Mouse (Mus musculus) heart, embryonic 15.5 days (tissue): ENCODE measurements around the gene Sp6. TPM values are rescaled to one million over a fixed set of nuclear protein-coding genes. Genes with fewer than 3 reads are reported as not detected.

Source experiments
- ATAC-seq: fragments of 200-750 bp; cut with Nextera tagmentation; replicated peaks from 2 replicates; pipeline ENCODE4 v1.8.0; 2017; ENCODE audit warnings: low read depth, moderate TSS enrichment; ENCODE audit not compliant: insufficient number of reproducible peaks, insufficient read depth, low FRiP score
- H3K27ac ChIP-seq: fragments of 300-500 bp; sonication (generic); 2 replicates; pipeline ENCODE4 v1.5.1; 2015; ENCODE audit warnings: mild to moderate bottlenecking, inconsistent platforms
- H3K27me3 ChIP-seq: fragments of 300-500 bp; sonication (generic); 2 replicates; pipeline ENCODE4 v1.6.1; 2015; ENCODE audit warnings: inconsistent platforms
- H3K36me3 ChIP-seq: fragments of 300-500 bp; sonication (generic); 2 replicates; pipeline ENCODE4 v1.6.1; 2015; ENCODE audit warnings: mild to moderate bottlenecking, inconsistent platforms
- H3K4me1 ChIP-seq: fragments of 300-500 bp; sonication (generic); replicated peaks from 2 replicates; pipeline ENCODE4 v1.6.1; 2015; ENCODE audit warnings: inconsistent platforms
- H3K4me2 ChIP-seq: fragments of 300-500 bp; sonication (generic); 2 replicates; pipeline ENCODE4 v1.6.1; 2015; ENCODE audit warnings: inconsistent platforms, mild to moderate bottlenecking, moderate library complexity
- H3K4me3 ChIP-seq: fragments of 300-500 bp; sonication (generic); 2 replicates; pipeline ENCODE4 v1.5.1; 2015; ENCODE audit warnings: mild to moderate bottlenecking, inconsistent platforms
- H3K9ac ChIP-seq: fragments of 300-500 bp; sonication (generic); 2 replicates; pipeline ENCODE4 v1.6.1; 2015; ENCODE audit warnings: mild to moderate bottlenecking, inconsistent platforms
- H3K9me3 ChIP-seq: fragments of 300-500 bp; sonication (generic); replicated peaks from 2 replicates; pipeline ENCODE4 v1.6.1; 2016; ENCODE audit warnings: inconsistent platforms
- WGBS: fragments of 180-500 bp; shearing (Covaris S2); methylation state at CpG from one replicate; pipeline ENCODE4 v1.1.7; 2015; ENCODE audit warnings: mixed read lengths; 5-methylcytosine and 5-hydroxymethylcytosine counted together
- polyA plus RNA-seq: library from polyadenylated mRNA; unstranded; fragments of >200 nt; fragmentation: Nextera tagmentation; extraction: Ambion mirVana; gene quantifications from 2 replicates; pipeline ENCODE4 v1.2.1, GENCODE M21; 2015

Sp6 gene
- polyA plus RNA-seq, result 0.09 and 0.15 TPM in 2 replicates

GRCm38 (mm10) chr11:97013121-97013670 is at the start of gene Sp6:
Gene Sp6, plus strand, starts transcription at chr11:97013394.
- H3K4me2 ChIP-seq, result no peak within 1 kb of the TSS
- no peak for ATAC-seq
- H3K4me1 ChIP-seq, result peaks cover 6% of the 10 kb centered on the region; the same call in 1 of the 2 replicates
- H3K27me3 ChIP-seq, result peaks cover 93% of the 10 kb centered on the region
- no peaks in the 10 kb centered on the region for H3K36me3 ChIP-seq
- H3K9ac ChIP-seq, result no peak within 1 kb of the TSS
- H3K27ac ChIP-seq, result no peak within 1 kb of the TSS
- H3K4me3 ChIP-seq, result no peak within 1 kb of the TSS
- 17% methylated on average over 8 of the region's 8 CpGs for WGBS
- H3K9me3 ChIP-seq, result no peaks in the 10 kb centered on the region

GRCm38 (mm10) chr11:96963580-96963979 is 49.6 kb upstream of the Sp6 start:
- Histone ChIP-seq H3K27me3 (no peaks in the 10 kb centered on the region), H3K4me3 (no peak overlapping the region), H3K4me1 (peaks cover 28% of the 10 kb centered on the region), H3K9me3 (no peaks in the 10 kb centered on the region), H3K27ac (no peak overlapping the region), H3K36me3 (peaks cover 33% of the 10 kb centered on the region), H3K9ac (peak overlapping the region; percentile 11; the same call in 1 of the 2 replicates), H3K4me2 (no peak overlapping the region)
- 18% methylated on average over 8 of the region's 8 CpGs for WGBS
- peak; percentile 73; the same call in 1 of the 2 replicates for ATAC-seq

- no peak overlapping the region for H3K4me2 ChIP-seq
- no peak for ATAC-seq
- H3K4me1 ChIP-seq, result peaks cover 54% of the 10 kb centered on the region
- no peaks in the 10 kb centered on the region for H3K27me3 ChIP-seq
- no peak overlapping the region for H3K9ac ChIP-seq
- no peaks in the 10 kb centered on the region for H3K9me3 ChIP-seq
- H3K4me3 ChIP-seq, result no peak overlapping the region
- H3K36me3 ChIP-seq, result peaks cover 16% of the 10 kb centered on the region
- WGBS, result 83% methylated on average over 3 of the region's 3 CpGs
- no peak overlapping the region for H3K27ac ChIP-seq
Observed at GRCm38 (mm10) chr11:96966172-96966571, 47.0 kb upstream of the Sp6 start.

GRCm38 (mm10) chr11:96966914-96967543 is 46.2 kb upstream of the Sp6 start:
- H3K27me3 ChIP-seq, result no peaks in the 10 kb centered on the region
- no peak for ATAC-seq
- no peaks in the 10 kb centered on the region for H3K9me3 ChIP-seq
- peak overlapping the region; percentile 14 for H3K4me3 ChIP-seq
- WGBS, result 68% methylated on average over 13 of the region's 13 CpGs
- peaks cover 8% of the 10 kb centered on the region; the same call in 1 of the 2 replicates for H3K36me3 ChIP-seq
- peaks cover 62% of the 10 kb centered on the region for H3K4me1 ChIP-seq
- H3K27ac ChIP-seq, result peak overlapping the region; percentile 99
- peak overlapping the region; percentile 54 for H3K4me2 ChIP-seq
- no peak overlapping the region for H3K9ac ChIP-seq

GRCm38 (mm10) chr11:96967544-96968269 is 45.5 kb upstream of the Sp6 start:
- ATAC-seq, result no peak
- peak overlapping the region; percentile 36 for H3K9ac ChIP-seq
- 45% methylated on average over 11 of the region's 11 CpGs for WGBS
- H3K27ac ChIP-seq, result peak overlapping the region; percentile 99
- H3K4me1 ChIP-seq, result peaks cover 69% of the 10 kb centered on the region
- H3K36me3 ChIP-seq, result peaks cover 2% of the 10 kb centered on the region; the same call in 1 of the 2 replicates
- peak overlapping the region; percentile 14 for H3K4me3 ChIP-seq
- no peaks in the 10 kb centered on the region for H3K27me3 ChIP-seq
- H3K9me3 ChIP-seq, result no peaks in the 10 kb centered on the region
- H3K4me2 ChIP-seq, result peak overlapping the region; percentile 54

- H3K4me1 ChIP-seq, result peaks cover 71% of the 10 kb centered on the region
- H3K9me3 ChIP-seq, result no peaks in the 10 kb centered on the region
- H3K27me3 ChIP-seq, result no peaks in the 10 kb centered on the region
- WGBS, result 23% methylated on average over 6 of the region's 6 CpGs
- H3K27ac ChIP-seq, result peak overlapping the region; percentile 99
- no peak for ATAC-seq
- no peak overlapping the region for H3K4me3 ChIP-seq
- H3K36me3 ChIP-seq, result no peaks in the 10 kb centered on the region
- peak overlapping the region; percentile 54 for H3K4me2 ChIP-seq
- peak overlapping the region; percentile 36 for H3K9ac ChIP-seq
Observed at GRCm38 (mm10) chr11:96968476-96968875, 44.7 kb upstream of the Sp6 start.

- no peaks in the 10 kb centered on the region for H3K27me3 ChIP-seq
- peak overlapping the region; percentile 54 for H3K4me2 ChIP-seq
- H3K27ac ChIP-seq, result peak overlapping the region; percentile 99
- no peaks in the 10 kb centered on the region for H3K36me3 ChIP-seq
- peak; percentile 60 for ATAC-seq
- peak overlapping the region; percentile 36; the same call in 1 of the 2 replicates for H3K9ac ChIP-seq
- H3K9me3 ChIP-seq, result no peaks in the 10 kb centered on the region
- peak overlapping the region; percentile 14; the same call in 1 of the 2 replicates for H3K4me3 ChIP-seq
- WGBS, result 27% methylated on average over 5 of the region's 5 CpGs
- peaks cover 75% of the 10 kb centered on the region for H3K4me1 ChIP-seq
Observed at GRCm38 (mm10) chr11:96969280-96969722, 43.9 kb upstream of the Sp6 start.

- peak overlapping the region; percentile 36 for H3K9ac ChIP-seq
- H3K27ac ChIP-seq, result peak overlapping the region; percentile 99
- H3K36me3 ChIP-seq, result no peaks in the 10 kb centered on the region
- peak overlapping the region; percentile 54 for H3K4me2 ChIP-seq
- peaks cover 75% of the 10 kb centered on the region for H3K4me1 ChIP-seq
- ATAC-seq, result peak; percentile 71
- 29% methylated on average over 1 of the region's 1 CpGs for WGBS
- H3K27me3 ChIP-seq, result no peaks in the 10 kb centered on the region
- H3K9me3 ChIP-seq, result no peaks in the 10 kb centered on the region
- H3K4me3 ChIP-seq, result peak overlapping the region; percentile 14; the same call in 1 of the 2 replicates
Observed at GRCm38 (mm10) chr11:96969746-96970145, 43.4 kb upstream of the Sp6 start.

- no peaks in the 10 kb centered on the region for H3K9me3 ChIP-seq
- WGBS, result 28% methylated on average over 3 of the region's 3 CpGs
- H3K4me2 ChIP-seq, result 0 out of 2 replicates have a peak overlapping the region, but pooled peaks have one; percentile 8
- no peaks in the 10 kb centered on the region for H3K27me3 ChIP-seq
- no peak for ATAC-seq
- H3K9ac ChIP-seq, result peak overlapping the region; percentile 5; the same call in 1 of the 2 replicates
- peak overlapping the region; percentile 99 for H3K27ac ChIP-seq
- H3K4me1 ChIP-seq, result peaks cover 79% of the 10 kb centered on the region
- no peaks in the 10 kb centered on the region for H3K36me3 ChIP-seq
- no peak overlapping the region for H3K4me3 ChIP-seq
Observed at GRCm38 (mm10) chr11:96970341-96970740, 42.9 kb upstream of the Sp6 start.

- 79% methylated on average over 5 of the region's 5 CpGs for WGBS
- Histone ChIP-seq H3K4me3 (no peak overlapping the region), H3K9ac (no peak overlapping the region), H3K27me3 (no peaks in the 10 kb centered on the region), H3K4me1 (peaks cover 78% of the 10 kb centered on the region), H3K36me3 (no peaks in the 10 kb centered on the region), H3K9me3 (no peaks in the 10 kb centered on the region), H3K27ac (peak overlapping the region; percentile 39), H3K4me2 (no peak overlapping the region)
- ATAC-seq, result no peak
Observed at GRCm38 (mm10) chr11:96972906-96973305, 40.3 kb upstream of the Sp6 start.

GRCm38 (mm10) chr11:96973426-96973964 is 39.7 kb upstream of the Sp6 start:
- Histone ChIP-seq H3K4me3 (no peak overlapping the region), H3K27me3 (no peaks in the 10 kb centered on the region), H3K4me1 (peaks cover 75% of the 10 kb centered on the region), H3K9ac (no peak overlapping the region), H3K9me3 (no peaks in the 10 kb centered on the region), H3K27ac (peak overlapping the region; percentile 39), H3K4me2 (no peak overlapping the region), H3K36me3 (no peaks in the 10 kb centered on the region)
- 80% methylated on average over 5 of the region's 5 CpGs for WGBS
- ATAC-seq, result no peak
